Mouse (Mus musculus) neural tube, embryonic 13.5 days (tissue): ENCODE data around the gene Slc4a1ap. TPM values are rescaled to one million over a fixed set of nuclear protein-coding genes. Genes with fewer than 3 reads are reported as not detected.

Source experiments
- ATAC-seq: fragments of 200-750 bp; cut with Nextera tagmentation; 2 replicates; pipeline ENCODE4 v1.8.0; 2017; ENCODE audit warnings: low read depth, mild to moderate bottlenecking, moderate TSS enrichment, moderate library complexity
- H3K27ac ChIP-seq: fragments of 300-500 bp; sonication (generic); replicated peaks from 2 replicates; pipeline ENCODE4 v1.5.1; 2015; ENCODE audit warnings: moderate library complexity, mild to moderate bottlenecking, inconsistent platforms
- H3K27me3 ChIP-seq: fragments of 300-500 bp; sonication (generic); 2 replicates; pipeline ENCODE4 v1.6.1; 2015; ENCODE audit warnings: mild to moderate bottlenecking, inconsistent platforms
- H3K36me3 ChIP-seq: fragments of 300-500 bp; sonication (generic); 2 replicates; pipeline ENCODE4 v1.6.1; 2015; ENCODE audit warnings: mild to moderate bottlenecking, inconsistent platforms
- H3K4me1 ChIP-seq: fragments of 300-500 bp; sonication (generic); replicated peaks from 2 replicates; pipeline ENCODE4 v1.6.1; 2015; ENCODE audit warnings: inconsistent platforms
- H3K4me2 ChIP-seq: fragments of 300-500 bp; sonication (generic); 2 replicates; pipeline ENCODE4 v1.6.1; 2015; ENCODE audit warnings: inconsistent platforms, mild to moderate bottlenecking, moderate library complexity
- H3K4me3 ChIP-seq: fragments of 300-500 bp; sonication (generic); 2 replicates; pipeline ENCODE4 v1.5.1; 2015; ENCODE audit warnings: mild to moderate bottlenecking, inconsistent platforms
- H3K9ac ChIP-seq: fragments of 300-500 bp; sonication (generic); 2 replicates; pipeline ENCODE4 v1.6.1; 2015; ENCODE audit warnings: moderate library complexity, mild to moderate bottlenecking, inconsistent platforms
- H3K9me3 ChIP-seq: fragments of 300-500 bp; sonication (generic); 2 replicates; pipeline ENCODE4 v1.6.1; 2016; ENCODE audit warnings: inconsistent platforms
- WGBS: fragments of 180-500 bp; shearing (Covaris S2); methylation state at CpG from one replicate; pipeline ENCODE4 v1.1.7; 2015; 5-methylcytosine and 5-hydroxymethylcytosine counted together
- polyA plus RNA-seq: library from polyadenylated mRNA; unstranded; fragments of >200 nt; fragmentation: Nextera tagmentation; extraction: Ambion mirVana; gene quantifications from 2 replicates; pipeline ENCODE4 v1.2.1, GENCODE M21; 2015

Slc4a1ap gene
- polyA plus RNA-seq, 1 experiment from 2014 or later = 32.0 TPM

GRCm38 (mm10) chr5:31596481-31597429 is 70.0 kb downstream of the Slc4a1ap start, which contains the start of gene Mrpl33:
TSS of gene Mrpl33 (plus strand) at chr5:31596935.
- WGBS = 9% methylated on average over 26 of the region's 26 CpGs
- Histone ChIP-seq H3K27ac (no peak within 1 kb of the TSS), H3K9ac (peak within 1 kb of the TSS; percentile 61), H3K9me3 (no peaks in the 10 kb centered on the region), H3K4me2 (peak within 1 kb of the TSS; percentile 55), H3K4me3 (peak within 1 kb of the TSS; percentile 28), H3K4me1 (peaks cover 14% of the 10 kb centered on the region; the same call in 1 of the 2 replicates), H3K27me3 (peaks cover 10% of the 10 kb centered on the region; the same call in 1 of the 2 replicates), H3K36me3 (no peaks in the 10 kb centered on the region)
- ATAC-seq = 0 out of 2 replicates have a peak, but pooled peaks have one; percentile 27

GRCm38 (mm10) chr5:31597430-31597944 is 70.7 kb downstream of the Slc4a1ap start:
- Histone ChIP-seq H3K4me1 (peaks cover 14% of the 10 kb centered on the region; the same call in 1 of the 2 replicates), H3K4me3 (no peak overlapping the region), H3K36me3 (no peaks in the 10 kb centered on the region), H3K9me3 (no peaks in the 10 kb centered on the region), H3K27me3 (peaks cover 10% of the 10 kb centered on the region; the same call in 1 of the 2 replicates), H3K4me2 (peak overlapping the region; percentile 55), H3K9ac (no peak overlapping the region), H3K27ac (no peak overlapping the region)
- no peak for ATAC-seq
- WGBS = 84% methylated on average over 6 of the region's 6 CpGs

GRCm38 (mm10) chr5:31598121-31598520 is 71.3 kb downstream of the Slc4a1ap start:
- Histone ChIP-seq H3K36me3 (no peaks in the 10 kb centered on the region), H3K9ac (no peak overlapping the region), H3K4me2 (no peak overlapping the region), H3K27me3 (peaks cover 10% of the 10 kb centered on the region; the same call in 1 of the 2 replicates), H3K4me1 (peaks cover 14% of the 10 kb centered on the region; the same call in 1 of the 2 replicates), H3K27ac (no peak overlapping the region), H3K4me3 (no peak overlapping the region), H3K9me3 (no peaks in the 10 kb centered on the region)
- ATAC-seq = no peak
- WGBS = 79% methylated on average over 7 of the region's 7 CpGs

DNA sequence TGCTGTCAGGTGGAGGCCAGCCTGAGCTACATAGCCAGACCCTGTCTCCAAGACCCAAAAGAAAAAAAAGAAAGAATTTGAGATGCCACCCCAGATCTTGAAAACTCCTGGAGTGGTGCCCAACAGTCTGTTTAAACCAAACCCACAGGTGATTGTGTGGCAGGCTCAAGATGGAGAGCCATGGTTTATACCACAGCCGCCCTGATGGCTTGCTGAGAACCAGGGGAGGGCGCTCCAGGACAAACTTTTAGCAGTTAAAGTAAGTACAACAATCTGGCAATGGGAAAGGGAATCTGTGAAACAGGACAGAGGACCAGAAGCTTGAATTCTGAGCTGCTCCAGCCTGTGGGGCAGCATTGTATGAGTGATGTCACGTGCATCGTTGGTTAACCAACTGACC is 71.8 kb downstream of the Slc4a1ap start:
- ATAC-seq = no peak
- no peak overlapping the region for H3K4me3 ChIP-seq

GRCm38 (mm10) chr5:31599161-31599560 is 72.4 kb downstream of the Slc4a1ap start:
- Histone ChIP-seq H3K4me3 (no peak overlapping the region), H3K9me3 (no peaks in the 10 kb centered on the region), H3K36me3 (no peaks in the 10 kb centered on the region), H3K4me2 (no peak overlapping the region), H3K4me1 (peaks cover 14% of the 10 kb centered on the region; the same call in 1 of the 2 replicates), H3K27me3 (peaks cover 10% of the 10 kb centered on the region; the same call in 1 of the 2 replicates), H3K27ac (no peak overlapping the region), H3K9ac (no peak overlapping the region)
- 87% methylated on average over 2 of the region's 2 CpGs for WGBS
- ATAC-seq = no peak

More for the DNA sequence above, 71.8 kb downstream of the Slc4a1ap start:
- H3K27me3 ChIP-seq = peaks cover 10% of the 10 kb centered on the region; the same call in 1 of the 2 replicates
- no peaks in the 10 kb centered on the region for H3K9me3 ChIP-seq
- no peaks in the 10 kb centered on the region for H3K36me3 ChIP-seq
- no peak overlapping the region for H3K4me2 ChIP-seq
- no peak overlapping the region for H3K9ac ChIP-seq
- H3K4me1 ChIP-seq = peaks cover 14% of the 10 kb centered on the region; the same call in 1 of the 2 replicates
- WGBS = 63% methylated on average over 4 of the region's 4 CpGs
- H3K27ac ChIP-seq = no peak overlapping the region

- 91% methylated on average over 7 of the region's 7 CpGs for WGBS
Measured at GRCm38 (mm10) chr5:31601162-31601722, 74.4 kb downstream of the Slc4a1ap start.

DNA sequence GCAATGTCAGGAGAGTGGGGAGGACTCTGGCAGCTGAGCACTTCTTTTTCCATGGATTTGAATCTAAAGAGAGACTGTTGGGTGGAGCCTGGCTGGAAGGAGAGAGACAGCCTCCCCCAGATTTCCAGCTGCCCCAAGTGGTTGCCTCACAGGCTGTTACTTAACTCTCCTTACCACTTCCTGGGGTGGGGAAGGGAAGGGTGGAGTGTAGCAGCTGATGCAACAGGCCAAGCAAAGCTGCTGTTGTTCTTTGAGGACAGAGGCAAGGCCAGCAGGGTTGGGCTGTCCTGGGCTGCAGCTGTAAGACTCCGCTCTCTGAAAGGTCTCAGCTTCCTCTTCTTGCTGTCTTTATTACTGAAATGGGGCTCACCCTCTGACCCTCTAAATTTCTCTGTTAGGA is 75.6 kb downstream of the Slc4a1ap start:
- Histone ChIP-seq H3K9me3 (no peaks in the 10 kb centered on the region), H3K9ac (no peak overlapping the region), H3K27me3 (0 out of 2 replicates have a peak, but pooled peaks cover 7% of the 10 kb centered on the region), H3K4me1 (no peaks in the 10 kb centered on the region), H3K4me3 (no peak overlapping the region), H3K27ac (no peak overlapping the region), H3K4me2 (no peak overlapping the region), H3K36me3 (no peaks in the 10 kb centered on the region)
- 80% methylated on average over 1 of the region's 1 CpGs for WGBS
- ATAC-seq = no peak

More at GRCm38 (mm10) chr5:31601162-31601722, 74.4 kb downstream of the Slc4a1ap start:
- no peak overlapping the region for H3K9ac ChIP-seq
- no peaks in the 10 kb centered on the region for H3K9me3 ChIP-seq
- H3K27ac ChIP-seq = no peak overlapping the region
- H3K4me3 ChIP-seq = no peak overlapping the region
- ATAC-seq = no peak
- 0 out of 2 replicates have a peak, but pooled peaks cover 10% of the 10 kb centered on the region for H3K27me3 ChIP-seq
- H3K36me3 ChIP-seq = no peaks in the 10 kb centered on the region
- peaks cover 9% of the 10 kb centered on the region; the same call in 1 of the 2 replicates for H3K4me1 ChIP-seq
- no peak overlapping the region for H3K4me2 ChIP-seq

- WGBS = 77% methylated on average over 6 of the region's 6 CpGs
- H3K4me2 ChIP-seq = no peak overlapping the region
- no peaks in the 10 kb centered on the region for H3K9me3 ChIP-seq
- H3K27me3 ChIP-seq = no peaks in the 10 kb centered on the region
- no peak for ATAC-seq
- no peak overlapping the region for H3K27ac ChIP-seq
- H3K4me3 ChIP-seq = no peak overlapping the region
- no peaks in the 10 kb centered on the region for H3K4me1 ChIP-seq
- H3K36me3 ChIP-seq = no peaks in the 10 kb centered on the region
- H3K9ac ChIP-seq = no peak overlapping the region
Measured at GRCm38 (mm10) chr5:31603766-31604165, 77.0 kb downstream of the Slc4a1ap start.

GRCm38 (mm10) chr5:31606151-31606550 is 79.4 kb downstream of the Slc4a1ap start:
- no peak overlapping the region for H3K9ac ChIP-seq
- no peak overlapping the region for H3K27ac ChIP-seq
- no peak for ATAC-seq
- H3K4me1 ChIP-seq = no peaks in the 10 kb centered on the region
- H3K9me3 ChIP-seq = no peaks in the 10 kb centered on the region
- no peak overlapping the region for H3K4me3 ChIP-seq
- H3K4me2 ChIP-seq = no peak overlapping the region
- WGBS = 56% methylated on average over 3 of the region's 3 CpGs
- no peaks in the 10 kb centered on the region for H3K36me3 ChIP-seq
- H3K27me3 ChIP-seq = no peaks in the 10 kb centered on the region
